Comparison of ENCODE assay signal across 8 mouse cellular contexts in genomic region chr5:71701273-71701614, GRCm38 (mm10). TPM values are rescaled to one million over a fixed set of nuclear protein-coding genes. Genes with fewer than 3 reads are reported as not detected.
DNase-seq lines count a peak whose midpoint lies in the region; ATAC-seq lines count a peak whose summit lies in the region.

No protein-coding gene starts in this region.

- no peaks in the 10 kb centered on the region for H3K36me3 ChIP-seq in lung, embryonic 15.5 days
- H3K36me3 ChIP-seq in forebrain, embryonic 12.5 days (replicated peaks): no peaks in the 10 kb centered on the region
- H3K36me3 ChIP-seq in limb, embryonic 12.5 days: no peaks in the 10 kb centered on the region
- no peaks in the 10 kb centered on the region for H3K36me3 ChIP-seq in stomach, embryonic 14.5 days (ENCODE audit: control insufficient read depth, insufficient read depth, low read length)

- peaks cover 20% of the 10 kb centered on the region for H3K27me3 ChIP-seq in lung, embryonic 15.5 days
- H3K27me3 ChIP-seq in forebrain, embryonic 12.5 days: peaks cover 4% of the 10 kb centered on the region; the same call in 1 of the 2 replicates
- peaks cover 28% of the 10 kb centered on the region for H3K27me3 ChIP-seq in limb, embryonic 12.5 days
- H3K27me3 ChIP-seq in stomach, embryonic 14.5 days (ENCODE audit: control insufficient read depth, insufficient read depth, low read length): 0 out of 2 replicates have a peak, but pooled peaks cover 2% of the 10 kb centered on the region

- H3K27ac ChIP-seq in lung, embryonic 15.5 days: no peak overlapping the region
- H3K27ac ChIP-seq in forebrain, embryonic 12.5 days: no peak overlapping the region
- no peak overlapping the region for H3K27ac ChIP-seq in limb, embryonic 12.5 days
- H3K27ac ChIP-seq in stomach, embryonic 14.5 days (ENCODE audit: low read length): no peak overlapping the region

- H3K4me3 ChIP-seq in lung, embryonic 15.5 days: peak overlapping the region; percentile 46
- peak overlapping the region; percentile 53 for H3K4me3 ChIP-seq in forebrain, embryonic 12.5 days (replicated peaks)
- peak overlapping the region; percentile 53 for H3K4me3 ChIP-seq in limb, embryonic 12.5 days (replicated peaks)
- H3K4me3 ChIP-seq in stomach, embryonic 14.5 days (ENCODE audit: low read depth, low read length): peak overlapping the region; percentile 34

- H3K9ac ChIP-seq in lung, embryonic 15.5 days: peak overlapping the region; percentile 36
- peak overlapping the region; percentile 51 for H3K9ac ChIP-seq in forebrain, embryonic 12.5 days
- peak overlapping the region; percentile 44 for H3K9ac ChIP-seq in limb, embryonic 12.5 days (replicated peaks)
- peak overlapping the region; percentile 45 for H3K9ac ChIP-seq in stomach, embryonic 14.5 days (replicated peaks; ENCODE audit: low read depth, low read length)

- WGBS in lung, embryonic 15.5 days: 2% methylated on average over 6 of the region's 6 CpGs
- 0% methylated on average over 6 of the region's 6 CpGs for WGBS in forebrain, embryonic 12.5 days
- 2% methylated on average over 6 of the region's 6 CpGs for WGBS in limb, embryonic 12.5 days
- WGBS in stomach, embryonic 14.5 days: under 1% methylated on average over 6 of the region's 6 CpGs

- no peak for ATAC-seq in lung, embryonic 15.5 days (ENCODE audit: borderline replicate concordance, extremely low read depth, low FRiP score, low TSS enrichment)
- ATAC-seq in forebrain, embryonic 12.5 days (ENCODE audit: low FRiP score): no peak; the same call in 1 of the 2 replicates
- ATAC-seq in limb, embryonic 12.5 days (ENCODE audit: insufficient number of reproducible peaks, insufficient read depth, low FRiP score, low TSS enrichment, low read depth): no peak
- no peak for ATAC-seq in stomach, embryonic 14.5 days (ENCODE audit: insufficient number of reproducible peaks, insufficient read depth, low FRiP score, low read depth)
- no peak for ATAC-seq in CD4-positive, CD25-positive, alpha-beta regulatory T cell, adult 4 months

- no peak for DNase-seq in lung, postnatal 36 days
- DNase-seq in gastrocnemius, postnatal 10 days: no peak
- no peak for DNase-seq in left cerebral cortex, adult 11 months (ENCODE audit: low spot score)

- no peaks in the 10 kb centered on the region for H3K9me3 ChIP-seq in lung, embryonic 15.5 days
- H3K9me3 ChIP-seq in forebrain, embryonic 12.5 days: no peaks in the 10 kb centered on the region
- H3K9me3 ChIP-seq in limb, embryonic 12.5 days: no peaks in the 10 kb centered on the region
- H3K9me3 ChIP-seq in stomach, embryonic 14.5 days (ENCODE audit: control insufficient read depth, low read depth, low read length): no peaks in the 10 kb centered on the region

- peaks cover 4% of the 10 kb centered on the region; the same call in 1 of the 2 replicates for H3K4me1 ChIP-seq in lung, embryonic 15.5 days
- peaks cover 4% of the 10 kb centered on the region; the same call in 1 of the 2 replicates for H3K4me1 ChIP-seq in forebrain, embryonic 12.5 days
- H3K4me1 ChIP-seq in limb, embryonic 12.5 days (replicated peaks): peaks cover 14% of the 10 kb centered on the region
- peaks cover 5% of the 10 kb centered on the region for H3K4me1 ChIP-seq in stomach, embryonic 14.5 days (ENCODE audit: control insufficient read depth, insufficient read depth, low read length)

- H3K4me2 ChIP-seq in lung, embryonic 15.5 days: peak overlapping the region; percentile 85
- H3K4me2 ChIP-seq in forebrain, embryonic 12.5 days: peak overlapping the region; percentile 94
- H3K4me2 ChIP-seq in limb, embryonic 12.5 days: peak overlapping the region; percentile 87
- H3K4me2 ChIP-seq in stomach, embryonic 14.5 days (replicated peaks; ENCODE audit: low read depth, low read length): peak overlapping the region; percentile 83

RNA-seq across cellular contexts. Expression of gene Gabra4, which starts 43.1 kb away (rescaled TPM):
- polyA plus RNA-seq in lung, embryonic 15.5 days (2015; fragmentation: Nextera tagmentation; extraction: Ambion mirVana): 1.9 and 2.9 TPM in 2 replicates
- 3.7 and 4.5 TPM in 2 replicates for polyA plus RNA-seq in forebrain, embryonic 12.5 days (2016; fragmentation: Nextera tagmentation; extraction: Ambion mirVana)
- 4.0 and 4.4 TPM in 2 replicates for polyA plus RNA-seq in limb, embryonic 12.5 days (2016; fragmentation: Nextera tagmentation; extraction: Ambion mirVana)
- polyA plus RNA-seq in stomach, embryonic 14.5 days (2014; fragmentation: Nextera tagmentation; extraction: Ambion mirVana): 8.2 and 9.0 TPM in 2 replicates
- total RNA-seq in gastrocnemius, postnatal 10 days (2021): under 1 TPM; 0.25 to 0.40 TPM
- polyA plus RNA-seq in CD4-positive, CD25-positive, alpha-beta regulatory T cell, adult 4 months (2017; shearing (Covaris generic)): not detected

RNA-seq across cellular contexts. Expression of gene Gabrb1, which starts 43.3 kb away (rescaled TPM):
- 0.14 and 0.26 TPM in 2 replicates for polyA plus RNA-seq in lung, embryonic 15.5 days (2015; fragmentation: Nextera tagmentation; extraction: Ambion mirVana)
- polyA plus RNA-seq in forebrain, embryonic 12.5 days (2016; fragmentation: Nextera tagmentation; extraction: Ambion mirVana): 1.6 and 2.0 TPM in 2 replicates
- polyA plus RNA-seq in limb, embryonic 12.5 days (2016; fragmentation: Nextera tagmentation; extraction: Ambion mirVana): 0.65 and 1.2 TPM in 2 replicates
- polyA plus RNA-seq in stomach, embryonic 14.5 days (2014; fragmentation: Nextera tagmentation; extraction: Ambion mirVana): 1.9 and 3.3 TPM in 2 replicates
- under 1 TPM; 0.07 to 0.12 TPM for total RNA-seq in gastrocnemius, postnatal 10 days (2021)
- under 1 TPM in 1 of 2 experiments, not detected in 1; 0.09 TPM for polyA plus RNA-seq in CD4-positive, CD25-positive, alpha-beta regulatory T cell, adult 4 months (2017; shearing (Covaris generic))
